Mouse (Mus musculus) adrenal gland, postnatal 36 days (tissue): ENCODE data around the gene Fcrlb. TPM values are rescaled to one million over a fixed set of nuclear protein-coding genes. Genes with fewer than 3 reads are reported as not detected.
"Not testable (repeated sequence)": the region's sequence is repeated elsewhere in the genome, so short reads cannot be mapped to it uniquely, and the experiment has no call there.

Source experiments
- DNase-seq, 2 experiments: peaks; one replicate each; pipeline ENCODE4 v3.0.0; 2021; ENCODE audit warnings: mixed read lengths in 1 of 2
- long read RNA-seq, 2 experiments: library from polyadenylated mRNA; stranded (forward); transcript quantifications; one replicate each; pipeline ENCODE4 v2.0.0; 2021; ENCODE audit warnings: borderline sequencing depth in 2 of 2
- total RNA-seq, 2 experiments: library from RNA; stranded (reverse); gene quantifications; 2 replicates each; pipeline ENCODE4 v1.2.3; 2021

Fcrlb gene
- not detected for total RNA-seq
- long read RNA-seq, experiment 1: 0 reads
- long read RNA-seq, experiment 2: 0 reads

GRCm38 (mm10) chr1:170912891-170913615, at the start of gene Fcrlb:
TSS of gene Fcrlb (minus strand) at chr1:170912941.
- no peak for DNase-seq

GRCm38 (mm10) chr1:170962301-170962700, 49.6 kb upstream of the Fcrlb start:
- DNase-seq: peak; percentile 55 to 59

- no peak for DNase-seq
Measured at GRCm38 (mm10) chr1:170961101-170961500, 48.4 kb upstream of the Fcrlb start.

DNA sequence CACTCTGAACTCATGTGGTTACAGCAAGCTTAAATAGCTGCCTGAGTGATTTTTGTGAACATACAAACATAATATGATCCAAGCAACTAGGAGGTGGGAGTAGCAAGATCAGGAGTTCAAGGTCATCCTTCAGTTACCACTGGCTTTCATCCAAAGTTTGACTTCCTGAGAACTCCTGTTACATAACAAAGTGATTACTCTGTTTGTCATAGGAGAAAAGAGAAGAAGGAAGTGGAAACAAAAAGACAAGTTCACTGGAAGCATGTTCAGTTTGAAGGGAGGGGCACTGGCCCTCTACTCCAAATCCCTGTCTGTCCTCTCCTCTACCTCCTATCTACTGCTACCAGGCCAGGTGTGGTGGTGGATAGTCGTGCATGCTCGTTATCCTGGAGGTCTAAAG, 47.0 kb upstream of the Fcrlb start:
- DNase-seq: peak in 1 of 2 experiments; percentile 16

GRCm38 (mm10) chr1:170958225-170958624, 45.5 kb upstream of the Fcrlb start:
- no peak for DNase-seq

GRCm38 (mm10) chr1:170953192-170953591, 40.5 kb upstream of the Fcrlb start:
- DNase-seq: no peak

- no peak for DNase-seq
Measured at GRCm38 (mm10) chr1:170950772-170951171, 38.0 kb upstream of the Fcrlb start.

DNA sequence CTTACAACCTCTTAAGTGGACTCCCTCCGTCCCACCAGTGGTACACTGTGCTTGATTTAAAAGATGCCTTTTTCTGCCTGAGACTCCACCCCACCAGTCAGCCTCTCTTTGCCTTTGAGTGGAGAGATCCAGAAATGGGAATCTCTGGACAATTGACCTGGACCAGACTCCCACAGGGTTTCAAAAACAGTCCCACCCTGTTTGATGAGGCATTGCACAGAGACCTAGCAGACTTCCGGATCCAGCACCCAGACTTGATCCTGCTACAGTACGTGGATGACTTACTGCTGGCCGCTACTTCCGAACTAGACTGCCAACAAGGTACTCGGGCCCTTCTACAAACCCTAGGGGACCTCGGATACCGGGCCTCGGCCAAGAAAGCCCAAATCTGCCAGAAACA, 32.2 kb upstream of the Fcrlb start:
- DNase-seq: not testable (repeated sequence)

DNA sequence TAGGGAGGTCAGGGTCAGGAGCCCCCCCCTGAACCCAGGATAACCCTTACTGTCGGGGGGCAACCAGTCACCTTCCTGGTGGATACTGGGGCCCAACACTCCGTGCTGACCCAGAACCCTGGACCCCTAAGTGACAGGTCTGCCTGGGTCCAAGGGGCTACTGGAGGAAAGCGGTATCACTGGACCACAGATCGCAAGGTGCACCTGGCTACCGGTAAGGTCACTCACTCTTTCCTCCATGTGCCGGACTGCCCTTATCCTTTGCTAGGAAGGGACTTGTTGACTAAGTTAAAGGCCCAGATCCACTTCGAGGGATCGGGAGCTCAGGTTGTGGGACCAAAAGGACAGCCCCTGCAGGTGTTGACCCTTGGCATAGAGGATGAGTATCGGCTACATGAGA, 31.4 kb upstream of the Fcrlb start:
- not testable (repeated sequence) for DNase-seq

DNA sequence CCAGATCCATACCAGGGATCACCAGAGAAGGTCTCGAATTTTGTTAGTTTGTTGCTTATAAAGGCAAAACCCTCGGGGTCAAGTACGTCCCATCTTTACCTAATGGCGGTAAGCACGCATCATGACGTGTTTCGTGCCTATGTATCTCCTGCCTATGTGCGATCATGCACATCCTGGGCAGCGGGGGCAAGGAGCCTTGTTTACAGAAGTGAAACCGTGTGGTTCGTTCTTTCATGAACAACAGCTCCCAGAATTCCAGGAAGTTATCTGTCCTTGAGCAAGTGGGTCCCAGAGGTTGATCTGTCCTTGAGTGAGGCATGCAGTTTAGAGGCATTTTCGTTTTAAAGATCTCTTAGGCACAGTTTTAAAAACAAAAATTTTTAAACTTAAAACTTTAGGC, 26.5 kb upstream of the Fcrlb start:
- peak; percentile 9 to 29 for DNase-seq

GRCm38 (mm10) chr1:170934383-170934782, 21.6 kb upstream of the Fcrlb start:
- no peak for DNase-seq

DNA sequence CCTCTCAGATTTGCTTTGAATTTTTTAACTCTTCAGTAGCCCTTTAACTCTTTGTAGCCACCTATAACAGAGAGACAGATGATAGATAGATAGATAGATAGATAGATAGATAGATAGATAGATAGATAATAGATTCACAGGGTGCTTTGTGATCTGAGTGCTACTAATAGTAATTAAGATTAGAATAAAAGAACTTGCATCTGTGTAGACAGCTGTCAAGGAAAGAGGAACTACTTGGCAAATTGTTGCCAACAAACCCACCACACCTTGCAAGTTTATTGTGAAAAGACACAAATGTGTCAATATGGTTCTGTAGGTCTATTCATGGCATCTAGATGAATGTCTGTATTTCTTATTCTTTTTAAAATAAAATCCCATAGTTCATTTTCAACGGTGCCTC, 21.2 kb upstream of the Fcrlb start:
- DNase-seq: no peak

DNA sequence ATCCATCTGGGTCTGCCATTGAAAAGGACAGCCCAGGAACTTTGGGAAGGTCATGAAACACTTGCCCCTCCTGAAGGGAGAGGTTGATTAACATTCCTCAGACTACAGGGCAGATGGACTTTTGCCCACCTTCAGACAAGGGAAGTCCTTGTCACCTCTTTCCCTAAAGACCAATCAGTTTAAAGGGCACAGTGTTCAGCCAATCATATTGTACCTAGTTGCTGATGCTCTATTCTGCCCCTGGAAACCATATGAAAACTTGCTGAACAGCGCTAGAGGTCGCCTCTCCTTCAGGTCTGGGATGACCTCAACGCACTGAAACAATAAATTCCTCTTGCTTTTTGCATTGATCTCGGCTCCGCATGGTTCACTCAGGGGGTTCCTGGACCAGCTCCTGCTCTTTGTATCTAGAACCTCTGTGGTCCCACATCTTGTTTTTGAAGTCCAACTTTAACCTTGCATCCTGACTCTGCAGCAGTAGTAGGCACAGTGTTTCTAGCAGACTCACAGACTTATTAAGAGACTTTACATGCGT, 20.7 kb upstream of the Fcrlb start:
- DNase-seq: no peak

DNA sequence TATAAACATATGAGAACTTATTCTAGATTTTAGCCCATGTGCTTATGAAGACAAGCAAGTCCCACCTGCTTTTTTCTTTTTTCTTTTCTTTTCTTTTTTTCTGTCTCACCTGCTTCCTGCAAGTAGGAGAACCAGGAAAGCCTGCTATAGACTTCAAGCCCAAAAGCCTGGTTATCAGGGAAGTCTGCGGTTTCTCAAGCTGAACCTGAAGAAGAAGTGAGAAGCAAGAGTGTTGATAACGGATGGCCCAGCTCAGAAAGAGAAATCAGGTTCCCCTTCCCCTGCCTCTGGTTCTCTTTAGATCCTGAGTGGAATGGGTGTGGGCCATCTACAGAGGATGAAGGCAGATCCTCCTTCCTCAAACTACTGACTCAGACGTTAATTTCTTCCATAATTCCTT, 19.3 kb upstream of the Fcrlb start:
- DNase-seq: no peak

- no peak for DNase-seq
Measured at GRCm38 (mm10) chr1:170929245-170929644, 16.5 kb upstream of the Fcrlb start.

- DNase-seq: no peak
Measured at GRCm38 (mm10) chr1:170928467-170928866, 15.7 kb upstream of the Fcrlb start.

DNA sequence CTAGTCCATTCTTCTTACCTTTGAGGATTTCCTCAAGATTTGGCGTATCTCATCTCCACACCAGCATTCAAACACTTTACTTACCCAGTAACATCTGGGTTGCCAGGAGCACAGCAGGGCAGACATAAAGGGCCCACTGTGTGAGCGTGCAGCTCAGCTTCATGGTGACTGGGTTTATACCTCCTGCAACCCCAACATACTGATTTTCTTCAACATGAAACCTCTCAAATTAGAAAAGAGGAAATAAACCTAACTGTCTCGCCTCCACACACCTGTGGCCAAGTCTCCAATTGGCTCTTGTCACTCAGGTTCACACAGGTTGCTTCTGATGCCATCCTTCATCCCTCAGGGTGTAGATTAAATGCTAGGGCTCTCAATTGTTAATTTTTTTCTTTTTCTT, 14.6 kb upstream of the Fcrlb start, which contains the start of gene Fcrla:
Gene Fcrla, minus strand, starts transcription at position 206 of the 400 bp plus-strand sequence.
- DNase-seq: no peak

DNA sequence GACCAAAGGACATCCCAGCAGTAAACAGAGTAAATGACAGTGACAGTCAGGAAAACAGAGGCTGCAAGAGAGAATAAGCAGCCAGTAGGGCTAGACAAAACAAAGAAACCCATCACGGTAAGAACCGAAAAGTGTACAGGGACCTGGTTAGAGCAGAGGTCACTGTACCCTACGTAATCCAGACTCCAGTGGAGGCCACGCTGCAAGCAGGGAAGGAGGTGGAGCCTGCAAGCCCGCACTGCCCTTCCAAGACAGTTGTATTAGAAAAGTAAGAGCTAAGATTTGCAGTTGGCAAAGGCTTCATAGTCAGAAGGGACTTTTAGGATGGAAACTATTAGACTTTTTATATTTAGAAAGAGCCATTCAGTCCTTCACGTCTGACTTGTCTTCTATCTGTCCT, 14.2 kb upstream of the Fcrlb start:
- peak; percentile 32 for DNase-seq

DNA sequence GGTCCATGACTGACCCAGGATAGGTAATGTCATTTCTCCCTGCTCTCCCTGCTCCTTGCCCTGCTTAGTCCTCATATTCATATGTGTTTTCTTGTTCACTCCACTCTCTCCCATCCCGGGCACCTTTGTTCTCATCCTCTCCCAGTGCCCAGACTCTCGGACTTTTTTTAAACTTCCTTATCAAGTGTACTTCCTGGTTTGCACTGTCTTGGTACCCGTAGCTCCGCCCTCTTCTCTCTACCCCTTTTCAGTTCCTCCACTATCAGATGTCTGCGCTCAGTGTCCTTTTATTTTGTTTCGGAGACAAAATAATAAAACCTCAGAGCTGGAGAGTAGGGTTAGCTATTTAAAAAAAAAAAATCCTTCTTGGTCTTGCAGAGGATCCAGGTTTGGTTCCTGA, 11.7 kb upstream of the Fcrlb start:
- no peak for DNase-seq

- DNase-seq: no peak
Measured at GRCm38 (mm10) chr1:170919308-170919707, 6.6 kb upstream of the Fcrlb start.

DNA sequence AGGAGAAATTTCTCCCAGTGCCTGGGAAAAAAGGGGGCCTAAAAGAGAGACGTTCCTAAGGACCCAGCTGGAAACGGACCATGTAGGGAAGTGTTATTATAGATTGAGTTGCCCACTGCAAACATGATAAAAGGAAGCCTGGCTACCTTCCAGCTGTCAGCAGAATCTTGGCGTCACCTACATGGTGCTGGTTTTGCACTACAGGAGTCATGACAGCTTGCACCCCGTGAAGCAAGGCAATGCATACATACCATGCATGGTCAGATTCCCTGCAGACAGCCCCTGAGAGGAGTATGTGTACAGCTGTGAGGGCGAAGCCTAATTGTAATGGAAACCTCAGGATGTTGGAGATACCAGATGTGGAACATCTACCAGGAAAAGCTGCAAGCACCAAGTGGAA, 2.9 kb upstream of the Fcrlb start:
- DNase-seq: no peak

- peak; percentile 16 to 51 for DNase-seq
Measured at GRCm38 (mm10) chr1:170911907-170912660, 657 bp downstream of the Fcrlb start.

DNA sequence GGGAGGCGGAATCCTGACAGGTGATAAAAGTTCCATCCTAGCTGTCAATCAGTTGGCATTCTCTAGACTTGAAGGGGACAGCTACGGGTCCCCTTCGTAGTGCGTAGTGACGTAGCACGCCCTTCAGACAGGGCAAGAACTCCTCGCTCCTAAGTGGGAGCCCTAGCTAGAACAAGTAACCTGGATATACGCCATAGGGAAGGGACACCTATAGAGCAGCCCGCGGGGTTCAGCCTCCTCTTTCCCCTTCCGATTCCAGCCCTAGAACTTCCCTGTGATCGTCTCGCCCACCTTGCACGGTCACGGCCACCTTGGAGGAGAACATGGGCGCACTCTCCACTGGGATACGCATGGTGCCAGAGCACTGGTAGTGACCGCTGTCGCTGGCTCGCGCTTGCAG, 4.4 kb downstream of the Fcrlb start:
- DNase-seq: no peak
